Mouse (Mus musculus) left cerebral cortex, adult 8-10 months (tissue): ENCODE results near the gene Myl9. TPM values are rescaled to one million over a fixed set of nuclear protein-coding genes. Genes with fewer than 3 reads are reported as not detected.
"Not testable (repeated sequence)": the region's sequence is repeated elsewhere in the genome, so short reads cannot be mapped to it uniquely, and the experiment has no call there.

Experiments
- DNase-seq, 2 experiments: peaks; one replicate each; pipeline ENCODE4 v3.0.0; 2022; ENCODE audit warnings: low spot score in 2 of 2
- total RNA-seq, 4 experiments: library from RNA; stranded (reverse); gene quantifications; 2 replicates each; pipeline ENCODE4 v1.2.4; 2022

Gene Myl9
- total RNA-seq, 4 experiments from 2014 or later: 13.8 to 20.5 (median 16.5) TPM

- no peak for DNase-seq
These were observed 8.9 kb downstream of the Myl9 start for GRCm38 (mm10) chr2:156784016-156784585.

- no peak for DNase-seq
These were observed 9.7 kb downstream of the Myl9 start for GRCm38 (mm10) chr2:156784891-156785290.

- DNase-seq: not testable (repeated sequence)
These were observed 11.1 kb downstream of the Myl9 start for GRCm38 (mm10) chr2:156786369-156786768.

GRCm38 (mm10) chr2:156787090-156787775 is 12.0 kb downstream of the Myl9 start:
- no peak for DNase-seq

- no peak for DNase-seq
These were observed 12.5 kb downstream of the Myl9 start for GRCm38 (mm10) chr2:156787776-156788105.

- DNase-seq: no peak
These were observed 13.6 kb downstream of the Myl9 start for GRCm38 (mm10) chr2:156788836-156789235.

- DNase-seq: no peak
These were observed 23.3 kb downstream of the Myl9 start for GRCm38 (mm10) chr2:156798516-156798915.

GRCm38 (mm10) chr2:156801045-156801444 is 25.8 kb downstream of the Myl9 start:
- DNase-seq: no peak

- DNase-seq: not testable (repeated sequence)
These were observed 26.9 kb downstream of the Myl9 start for GRCm38 (mm10) chr2:156802116-156802515.

- no peak for DNase-seq
These were observed 28.6 kb downstream of the Myl9 start for GRCm38 (mm10) chr2:156803698-156804372.

- no peak for DNase-seq
These were observed 29.4 kb downstream of the Myl9 start for GRCm38 (mm10) chr2:156804589-156804988.

- DNase-seq: no peak
These were observed 31.7 kb downstream of the Myl9 start for GRCm38 (mm10) chr2:156806886-156807285.

GRCm38 (mm10) chr2:156809579-156809978 is 34.4 kb downstream of the Myl9 start:
- DNase-seq: peak; percentile 19 to 62

GRCm38 (mm10) chr2:156810716-156811115 is 35.5 kb downstream of the Myl9 start:
- no peak for DNase-seq

GRCm38 (mm10) chr2:156811556-156811955 is 36.3 kb downstream of the Myl9 start:
- no peak for DNase-seq

- no peak for DNase-seq
These were observed 39.2 kb downstream of the Myl9 start for GRCm38 (mm10) chr2:156814344-156814801.

GRCm38 (mm10) chr2:156814893-156815292 is 39.7 kb downstream of the Myl9 start:
- no peak for DNase-seq

GRCm38 (mm10) chr2:156815412-156815811 is 40.2 kb downstream of the Myl9 start:
- no peak for DNase-seq

GRCm38 (mm10) chr2:156816116-156816515 is 40.9 kb downstream of the Myl9 start:
- DNase-seq: no peak

- not testable (repeated sequence) for DNase-seq
These were observed 49.9 kb downstream of the Myl9 start for GRCm38 (mm10) chr2:156825128-156825527.
